Mouse (Mus musculus): ENCODE results near the gene Olfr521. TPM values are rescaled to one million over a fixed set of nuclear protein-coding genes. Genes with fewer than 3 reads are reported as not detected.
"Not testable (repeated sequence)": the region's sequence is repeated elsewhere in the genome, so short reads cannot be mapped to it uniquely, and the experiment has no call there.

Olfr521 gene
- polyA plus RNA-seq, 1 experiment from 2014 or later: not detected

GRCm38 (mm10) chr7:99797261-99797660, 34.0 kb downstream of the Olfr521 start:
- Histone ChIP-seq H3K9ac (ENCODE audit: low read depth, low read length) (no peak overlapping the region), H3K4me1 (ENCODE audit: control insufficient read depth, insufficient read depth, low read length) (0 out of 2 replicates have a peak, but pooled peaks cover 5% of the 10 kb centered on the region), H3K27ac (replicated peaks; ENCODE audit: low read depth, low read length) (no peak overlapping the region), H3K9me3 (ENCODE audit: control insufficient read depth, low read length) (no peaks in the 10 kb centered on the region), H3K27me3 (replicated peaks; ENCODE audit: control insufficient read depth, insufficient read depth, low read length) (no peaks in the 10 kb centered on the region), H3K4me2 (ENCODE audit: low read depth, low read length) (no peak overlapping the region), H3K36me3 (ENCODE audit: control insufficient read depth, insufficient read depth, low read length) (no peaks in the 10 kb centered on the region), H3K4me3 (ENCODE audit: low read depth, low read length) (no peak overlapping the region)
- 66% methylated on average over 3 of the region's 3 CpGs for WGBS
- DNase-seq (ENCODE audit: low spot score) (no peak), ATAC-seq (ENCODE audit: low read depth) (no peak)

- H3K9ac ChIP-seq (ENCODE audit: low read depth, low read length): no peak overlapping the region
- no peak overlapping the region for H3K27ac ChIP-seq (replicated peaks; ENCODE audit: low read depth, low read length)
- H3K4me2 ChIP-seq (ENCODE audit: low read depth, low read length): no peak overlapping the region
- 30% methylated on average over 6 of the region's 6 CpGs for WGBS
- no peaks in the 10 kb centered on the region for H3K27me3 ChIP-seq (replicated peaks; ENCODE audit: control insufficient read depth, insufficient read depth, low read length)
- H3K36me3 ChIP-seq (ENCODE audit: control insufficient read depth, insufficient read depth, low read length): no peaks in the 10 kb centered on the region
- ATAC-seq (ENCODE audit: low read depth) (no peak; the same call in 1 of the 2 replicates), DNase-seq (ENCODE audit: low spot score) (peak; percentile 87)
- H3K4me1 ChIP-seq (ENCODE audit: control insufficient read depth, insufficient read depth, low read length): 0 out of 2 replicates have a peak, but pooled peaks cover 5% of the 10 kb centered on the region
- H3K4me3 ChIP-seq (ENCODE audit: low read depth, low read length): no peak overlapping the region
- H3K9me3 ChIP-seq (ENCODE audit: control insufficient read depth, low read length): no peaks in the 10 kb centered on the region
Observed at GRCm38 (mm10) chr7:99797911-99798647, 34.8 kb downstream of the Olfr521 start.

GRCm38 (mm10) chr7:99799118-99799517, 35.8 kb downstream of the Olfr521 start:
- H3K9me3 ChIP-seq (ENCODE audit: control insufficient read depth, low read length): no peaks in the 10 kb centered on the region
- no peak for DNase-seq (ENCODE audit: low spot score)
- H3K4me3 ChIP-seq (ENCODE audit: low read depth, low read length): no peak overlapping the region
- H3K4me1 ChIP-seq (ENCODE audit: control insufficient read depth, insufficient read depth, low read length): 0 out of 2 replicates have a peak, but pooled peaks cover 5% of the 10 kb centered on the region
- H3K27ac ChIP-seq (replicated peaks; ENCODE audit: low read depth, low read length): no peak overlapping the region
- WGBS: 73% methylated on average over 7 of the region's 7 CpGs
- ATAC-seq (ENCODE audit: low read depth): no peak
- no peak overlapping the region for H3K9ac ChIP-seq (ENCODE audit: low read depth, low read length)
- H3K27me3 ChIP-seq (replicated peaks; ENCODE audit: control insufficient read depth, insufficient read depth, low read length): no peaks in the 10 kb centered on the region
- no peak overlapping the region for H3K4me2 ChIP-seq (ENCODE audit: low read depth, low read length)
- no peaks in the 10 kb centered on the region for H3K36me3 ChIP-seq (ENCODE audit: control insufficient read depth, insufficient read depth, low read length)

- Histone ChIP-seq H3K27ac (replicated peaks; ENCODE audit: low read depth, low read length) (no peak overlapping the region), H3K9me3 (ENCODE audit: control insufficient read depth, low read length) (no peaks in the 10 kb centered on the region), H3K4me1 (ENCODE audit: control insufficient read depth, insufficient read depth, low read length) (no peaks in the 10 kb centered on the region), H3K4me3 (ENCODE audit: low read depth, low read length) (no peak overlapping the region), H3K27me3 (replicated peaks; ENCODE audit: control insufficient read depth, insufficient read depth, low read length) (no peaks in the 10 kb centered on the region), H3K36me3 (ENCODE audit: control insufficient read depth, insufficient read depth, low read length) (no peaks in the 10 kb centered on the region), H3K9ac (ENCODE audit: low read depth, low read length) (no peak overlapping the region), H3K4me2 (ENCODE audit: low read depth, low read length) (no peak overlapping the region)
- 65% methylated on average over 8 of the region's 8 CpGs for WGBS
- ATAC-seq (ENCODE audit: low read depth): no peak
- no peak for DNase-seq (ENCODE audit: low spot score)
Observed at GRCm38 (mm10) chr7:99803535-99803934, 40.2 kb downstream of the Olfr521 start.

- H3K27ac ChIP-seq (replicated peaks; ENCODE audit: low read depth, low read length); H3K27me3 ChIP-seq (replicated peaks; ENCODE audit: control insufficient read depth, insufficient read depth, low read length); DNase-seq (ENCODE audit: low spot score); H3K4me2 ChIP-seq (ENCODE audit: low read depth, low read length); H3K36me3 ChIP-seq (ENCODE audit: control insufficient read depth, insufficient read depth, low read length); H3K4me3 ChIP-seq (ENCODE audit: low read depth, low read length); H3K4me1 ChIP-seq (ENCODE audit: control insufficient read depth, insufficient read depth, low read length); H3K9me3 ChIP-seq (ENCODE audit: control insufficient read depth, low read length); ATAC-seq (ENCODE audit: low read depth); H3K9ac ChIP-seq (ENCODE audit: low read depth, low read length): not testable (repeated sequence)
- 83% methylated on average over 3 of the region's 3 CpGs for WGBS
Observed at GRCm38 (mm10) chr7:99804033-99804432, 40.7 kb downstream of the Olfr521 start.

GRCm38 (mm10) chr7:99805340-99805739, 42.0 kb downstream of the Olfr521 start:
- H3K9ac ChIP-seq (ENCODE audit: low read depth, low read length): no peak overlapping the region
- no peaks in the 10 kb centered on the region for H3K27me3 ChIP-seq (replicated peaks; ENCODE audit: control insufficient read depth, insufficient read depth, low read length)
- no peak overlapping the region for H3K27ac ChIP-seq (replicated peaks; ENCODE audit: low read depth, low read length)
- no peak overlapping the region for H3K4me2 ChIP-seq (ENCODE audit: low read depth, low read length)
- no peaks in the 10 kb centered on the region for H3K36me3 ChIP-seq (ENCODE audit: control insufficient read depth, insufficient read depth, low read length)
- no peak for ATAC-seq (ENCODE audit: low read depth)
- H3K4me3 ChIP-seq (ENCODE audit: low read depth, low read length): no peak overlapping the region
- DNase-seq (ENCODE audit: low spot score): no peak
- 57% methylated on average over 1 of the region's 1 CpGs for WGBS
- no peaks in the 10 kb centered on the region for H3K4me1 ChIP-seq (ENCODE audit: control insufficient read depth, insufficient read depth, low read length)
- no peaks in the 10 kb centered on the region for H3K9me3 ChIP-seq (ENCODE audit: control insufficient read depth, low read length)

- 72% methylated on average over 7 of the region's 7 CpGs for WGBS
- not testable (repeated sequence) for H3K9ac ChIP-seq (ENCODE audit: low read depth, low read length); H3K4me2 ChIP-seq (ENCODE audit: low read depth, low read length); H3K27ac ChIP-seq (replicated peaks; ENCODE audit: low read depth, low read length); H3K4me1 ChIP-seq (ENCODE audit: control insufficient read depth, insufficient read depth, low read length); H3K36me3 ChIP-seq (ENCODE audit: control insufficient read depth, insufficient read depth, low read length); H3K9me3 ChIP-seq (ENCODE audit: control insufficient read depth, low read length); H3K27me3 ChIP-seq (replicated peaks; ENCODE audit: control insufficient read depth, insufficient read depth, low read length); ATAC-seq (ENCODE audit: low read depth); H3K4me3 ChIP-seq (ENCODE audit: low read depth, low read length); DNase-seq (ENCODE audit: low spot score)
Observed at GRCm38 (mm10) chr7:99807043-99807442, 43.7 kb downstream of the Olfr521 start.

- no peak overlapping the region for H3K4me2 ChIP-seq (ENCODE audit: low read depth, low read length)
- H3K4me3 ChIP-seq (ENCODE audit: low read depth, low read length): no peak overlapping the region
- H3K36me3 ChIP-seq (ENCODE audit: control insufficient read depth, insufficient read depth, low read length): no peaks in the 10 kb centered on the region
- ATAC-seq (ENCODE audit: low read depth) (no peak), DNase-seq (ENCODE audit: low spot score) (no peak)
- WGBS: 90% methylated on average over 2 of the region's 2 CpGs
- no peaks in the 10 kb centered on the region for H3K4me1 ChIP-seq (ENCODE audit: control insufficient read depth, insufficient read depth, low read length)
- no peak overlapping the region for H3K27ac ChIP-seq (replicated peaks; ENCODE audit: low read depth, low read length)
- no peak overlapping the region for H3K9ac ChIP-seq (ENCODE audit: low read depth, low read length)
- no peaks in the 10 kb centered on the region for H3K27me3 ChIP-seq (replicated peaks; ENCODE audit: control insufficient read depth, insufficient read depth, low read length)
- no peaks in the 10 kb centered on the region for H3K9me3 ChIP-seq (ENCODE audit: control insufficient read depth, low read length)
Observed at GRCm38 (mm10) chr7:99810814-99811213, 47.5 kb downstream of the Olfr521 start.

- Histone ChIP-seq H3K27me3 (replicated peaks; ENCODE audit: control insufficient read depth, insufficient read depth, low read length) (no peaks in the 10 kb centered on the region), H3K27ac (replicated peaks; ENCODE audit: low read depth, low read length) (no peak overlapping the region), H3K9me3 (ENCODE audit: control insufficient read depth, low read length) (no peaks in the 10 kb centered on the region), H3K4me3 (ENCODE audit: low read depth, low read length) (no peak overlapping the region), H3K9ac (ENCODE audit: low read depth, low read length) (no peak overlapping the region), H3K4me1 (ENCODE audit: control insufficient read depth, insufficient read depth, low read length) (no peaks in the 10 kb centered on the region), H3K36me3 (ENCODE audit: control insufficient read depth, insufficient read depth, low read length) (no peaks in the 10 kb centered on the region), H3K4me2 (ENCODE audit: low read depth, low read length) (no peak overlapping the region)
- DNase-seq (ENCODE audit: low spot score): no peak
- no peak for ATAC-seq (ENCODE audit: low read depth)
- 83% methylated on average over 4 of the region's 4 CpGs for WGBS
Observed at GRCm38 (mm10) chr7:99811661-99812060, 48.4 kb downstream of the Olfr521 start.
